Mouse (Mus musculus): ENCODE results near the gene Dgkh.

GRCm38 (mm10) chr14:78777215-78777614, 44.6 kb upstream of the Dgkh start:
- TF ChIP-seq POLR2A (IDR thresholded peaks at IDR 0.05; ENCODE audit: low read depth, low read length) (no peak), CTCF (IDR thresholded peaks at IDR 0.05; ENCODE audit: extremely low read depth, insufficient read depth, insufficient read length, insufficient replicate concordance) (no peak)

Measured in spleen, adult 2 months (tissue).